10 mouse cellular contexts compared by ENCODE assay signal in genomic region chr2:167162516-167163021, GRCm38 (mm10). TPM values are rescaled to one million over a fixed set of nuclear protein-coding genes. Genes with fewer than 3 reads are reported as not detected.
DNase-seq lines count a peak whose midpoint lies in the region; ATAC-seq and TF ChIP-seq lines count a peak whose summit lies in the region.
"Had no signal": no experiment of that assay in that cellular context is flagged by ENCODE, and none has a peak within 500 bp of the region (broad histone marks: within the 10 kb centered on the region; RNA-seq: fewer than 3 reads in every experiment).

No protein-coding gene starts in this region.

- WGBS in forebrain, embryonic 15.5 days, result 58% methylated on average over 10 of the region's 10 CpGs

- peak overlapping the region; percentile 28; the same call in 1 of the 2 replicates for H3K27ac ChIP-seq in layer of hippocampus, adult 2 months
- peak overlapping the region; percentile 46; the same call in 1 of the 2 replicates for H3K27ac ChIP-seq in brown adipose tissue, adult 24 weeks (replicated peaks; ENCODE audit: low read depth, low read length)
- no peak overlapping the region for H3K27ac ChIP-seq in forebrain, embryonic 15.5 days (replicated peaks)
- H3K27ac ChIP-seq: liver, embryonic 13.5 days had no signal

- H3K4me2 ChIP-seq in forebrain, embryonic 15.5 days (replicated peaks), result no peak overlapping the region
- H3K4me2 ChIP-seq: liver, embryonic 13.5 days had no signal

- no peak overlapping the region for H3K4me3 ChIP-seq in layer of hippocampus, adult 2 months
- H3K4me3 ChIP-seq in brown adipose tissue, adult 24 weeks (ENCODE audit: insufficient read depth, low read depth, low read length), result no peak overlapping the region
- H3K4me3 ChIP-seq in forebrain, embryonic 15.5 days, result no peak overlapping the region
- H3K4me3 ChIP-seq: liver, embryonic 13.5 days had no signal

- TF ChIP-seq CTCF in layer of hippocampus, adult 2 months (conservative IDR thresholded peaks at IDR 0.05), result no peak

- ATAC-seq in forebrain, embryonic 15.5 days (replicated peaks), result no peak

- no peaks in the 10 kb centered on the region for H3K36me3 ChIP-seq in forebrain, embryonic 15.5 days
- H3K36me3 ChIP-seq: liver, embryonic 13.5 days had no signal

- H3K9me3 ChIP-seq in forebrain, embryonic 15.5 days, result no peaks in the 10 kb centered on the region
- H3K9me3 ChIP-seq: liver, embryonic 13.5 days had no signal

- H3K9ac ChIP-seq in forebrain, embryonic 15.5 days (replicated peaks), result no peak overlapping the region
- H3K9ac ChIP-seq: liver, embryonic 13.5 days had no signal

- no peaks in the 10 kb centered on the region for H3K27me3 ChIP-seq in forebrain, embryonic 15.5 days
- H3K27me3 ChIP-seq: liver, embryonic 13.5 days had no signal

- DNase-seq in layer of hippocampus, adult 2 months (ENCODE audit: low spot score in 2 of 2), result no peak
- no peak for DNase-seq in layer of hippocampus, postnatal 36 days
- DNase-seq in NIH3T3 (ENCODE audit: low read depth), result peak; percentile 92
- DNase-seq in kidney, postnatal 25 days, result peak; percentile 56 to 70
- DNase-seq in spleen, postnatal 10 days (ENCODE audit: low spot score in 2 of 2), result no peak
- no peak for DNase-seq in liver
- DNase-seq: liver, embryonic 13.5 days; retina, postnatal 1 day had no signal

- peaks cover 18% of the 10 kb centered on the region for H3K4me1 ChIP-seq in brown adipose tissue, adult 24 weeks (ENCODE audit: control insufficient read depth, insufficient read depth, insufficient read length, low read length)
- peaks cover 11% of the 10 kb centered on the region for H3K4me1 ChIP-seq in forebrain, embryonic 15.5 days
- H3K4me1 ChIP-seq: liver, embryonic 13.5 days had no signal

RNA-seq across cellular contexts. Expression of gene Kcnb1, which starts 27.4 kb away (rescaled TPM):
- total RNA-seq in layer of hippocampus, adult 2 months (2021), result 100 to 1,000 TPM; 103 to 105 TPM
- 100 to 1,000 TPM in 1 of 2 experiments, 10 to 100 TPM in 1; 94.3 to 107 TPM for total RNA-seq in layer of hippocampus, postnatal 36 days (2021)
- polyA plus RNA-seq in brown adipose tissue, adult 24 weeks (2012; ENCODE audit: insufficient read depth, insufficient read length, missing spikeins), result 48.2 and 67.9 TPM in 2 replicates
- polyA plus RNA-seq in forebrain, embryonic 15.5 days (2015; fragmentation: Nextera tagmentation; extraction: Ambion mirVana), result 2.2 and 2.4 TPM in 2 replicates

Comparison
In these comparisons a context has a peak if more than half of its experiments do, and no peak if none do; other contexts are left out.
1. DNase-seq: peak in NIH3T3 (single experiment) and kidney, postnatal 25 days (2 of 2); none in layer of hippocampus, adult 2 months (0 of 2), layer of hippocampus, postnatal 36 days (0 of 2), spleen, postnatal 10 days (0 of 2) and liver (single experiment).